In the genomic region with DNA sequence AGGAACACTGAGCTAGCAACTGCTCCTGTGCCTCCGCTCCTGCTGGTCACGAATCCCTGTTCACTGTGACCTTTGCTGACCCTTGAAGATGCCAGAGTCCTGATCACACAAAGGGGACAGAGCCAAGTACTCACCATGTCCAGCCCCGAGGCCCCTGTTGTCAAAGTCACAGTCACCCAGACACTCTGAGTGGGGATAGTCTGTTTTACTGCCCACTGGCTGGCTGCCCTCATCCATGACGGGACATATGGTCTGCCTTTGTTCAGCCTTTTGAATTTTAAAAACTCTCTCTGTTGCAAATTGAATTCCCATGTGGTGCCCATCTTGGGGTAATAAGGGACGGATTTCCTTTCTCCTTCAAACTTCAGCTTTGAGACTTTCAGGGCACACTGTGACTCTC, we compare ENCODE assay signal across 17 mouse cellular contexts. TPM values are rescaled to one million over a fixed set of nuclear protein-coding genes. Genes with fewer than 3 reads are reported as not detected.
DNase-seq lines count a peak whose midpoint lies in the region; ATAC-seq lines count a peak whose summit lies in the region.
"Had no signal": no experiment of that assay in that cellular context is flagged by ENCODE, and none has a peak within 500 bp of the region (broad histone marks: within the 10 kb centered on the region; RNA-seq: fewer than 3 reads in every experiment).

No protein-coding gene starts in this region.

- 11% methylated on average over 5 of the region's 5 CpGs for WGBS in hindbrain, embryonic 10.5 days
- WGBS in hindbrain, embryonic 13.5 days = 13% methylated on average over 5 of the region's 5 CpGs
- 34% methylated on average over 5 of the region's 5 CpGs for WGBS in forebrain, embryonic 15.5 days
- 45% methylated on average over 5 of the region's 5 CpGs for WGBS in kidney, embryonic 15.5 days

- no peak for ATAC-seq in hindbrain, embryonic 13.5 days (ENCODE audit: low FRiP score)
- no peak for ATAC-seq in forebrain, embryonic 15.5 days (replicated peaks)
- ATAC-seq in kidney, embryonic 15.5 days (replicated peaks; ENCODE audit: low FRiP score) = no peak
- ATAC-seq: inflammation-experienced regulatory T-cells, adult 6 months had no signal

- no peak overlapping the region; the same call in 1 of the 2 replicates for H3K9ac ChIP-seq in hindbrain, embryonic 13.5 days
- no peak overlapping the region for H3K9ac ChIP-seq in forebrain, embryonic 15.5 days (replicated peaks)
- H3K9ac ChIP-seq in kidney, embryonic 15.5 days = no peak overlapping the region
- H3K9ac ChIP-seq: lung, embryonic 14.5 days had no signal

- no peaks in the 10 kb centered on the region for H3K27me3 ChIP-seq in hindbrain, embryonic 10.5 days (ENCODE audit: insufficient read depth, poor library complexity, severe bottlenecking)
- no peaks in the 10 kb centered on the region for H3K27me3 ChIP-seq in hindbrain, embryonic 13.5 days
- no peaks in the 10 kb centered on the region for H3K27me3 ChIP-seq in forebrain, embryonic 15.5 days
- H3K27me3 ChIP-seq in kidney, embryonic 15.5 days = no peaks in the 10 kb centered on the region

- peak overlapping the region; percentile 77 for H3K27ac ChIP-seq in hindbrain, embryonic 10.5 days
- no peak overlapping the region for H3K27ac ChIP-seq in hindbrain, embryonic 13.5 days
- peak overlapping the region; percentile 52 for H3K27ac ChIP-seq in forebrain, embryonic 15.5 days (replicated peaks)
- H3K27ac ChIP-seq in kidney, embryonic 15.5 days = no peak overlapping the region
- H3K27ac ChIP-seq: macrophage had no signal

- no peaks in the 10 kb centered on the region for H3K9me3 ChIP-seq in hindbrain, embryonic 10.5 days
- H3K9me3 ChIP-seq in hindbrain, embryonic 13.5 days = no peaks in the 10 kb centered on the region
- H3K9me3 ChIP-seq in forebrain, embryonic 15.5 days = no peaks in the 10 kb centered on the region
- H3K9me3 ChIP-seq in kidney, embryonic 15.5 days (replicated peaks) = no peaks in the 10 kb centered on the region

- no peaks in the 10 kb centered on the region for H3K36me3 ChIP-seq in hindbrain, embryonic 10.5 days
- H3K36me3 ChIP-seq in hindbrain, embryonic 13.5 days = no peaks in the 10 kb centered on the region
- H3K36me3 ChIP-seq in forebrain, embryonic 15.5 days = no peaks in the 10 kb centered on the region
- H3K36me3 ChIP-seq in kidney, embryonic 15.5 days = no peaks in the 10 kb centered on the region

- H3K4me1 ChIP-seq in hindbrain, embryonic 10.5 days (replicated peaks) = peaks cover 26% of the 10 kb centered on the region
- peaks cover 10% of the 10 kb centered on the region for H3K4me1 ChIP-seq in hindbrain, embryonic 13.5 days (replicated peaks)
- H3K4me1 ChIP-seq in forebrain, embryonic 15.5 days = peaks cover 12% of the 10 kb centered on the region; the same call in 1 of the 2 replicates
- peaks cover 8% of the 10 kb centered on the region; the same call in 1 of the 2 replicates for H3K4me1 ChIP-seq in kidney, embryonic 15.5 days

- H3K4me3 ChIP-seq in hindbrain, embryonic 10.5 days = no peak overlapping the region
- H3K4me3 ChIP-seq in hindbrain, embryonic 13.5 days = no peak overlapping the region
- no peak overlapping the region for H3K4me3 ChIP-seq in forebrain, embryonic 15.5 days
- no peak overlapping the region for H3K4me3 ChIP-seq in kidney, embryonic 15.5 days (replicated peaks)
- H3K4me3 ChIP-seq: myocyte had no signal

- H3K4me2 ChIP-seq in hindbrain, embryonic 13.5 days = no peak overlapping the region
- no peak overlapping the region for H3K4me2 ChIP-seq in forebrain, embryonic 15.5 days (replicated peaks)
- no peak overlapping the region for H3K4me2 ChIP-seq in kidney, embryonic 15.5 days
- H3K4me2 ChIP-seq: liver, embryonic 11.5 days; lung, embryonic 14.5 days had no signal

- DNase-seq in hindbrain, embryonic 10.5 days (ENCODE audit: low spot score) = peak; percentile 66
- DNase-seq in right cerebral cortex, postnatal 25 days = peak; percentile 20
- no peak for DNase-seq in right cerebral cortex, postnatal 14 days
- no peak for DNase-seq in spleen, postnatal 14 days (ENCODE audit: low spot score in 2 of 2)
- DNase-seq in gastrocnemius, postnatal 10 days = no peak
- DNase-seq: B cell, adult 2 months; cerebellum, adult 2 months; gastrocnemius, postnatal 25 days; heart, postnatal 10 days; lung, embryonic 14.5 days had no signal

RNA-seq across cellular contexts. Expression of gene Trp53rkb, which starts 28.3 kb away (rescaled TPM):
- polyA plus RNA-seq in hindbrain, embryonic 10.5 days (2016; fragmentation: Nextera tagmentation; extraction: Ambion mirVana) = 11.0 and 12.8 TPM in 2 replicates
- 8.2 and 10.8 TPM in 2 replicates for polyA plus RNA-seq in hindbrain, embryonic 13.5 days (2015; fragmentation: Nextera tagmentation; extraction: Ambion mirVana)
- polyA plus RNA-seq in forebrain, embryonic 15.5 days (2015; fragmentation: Nextera tagmentation; extraction: Ambion mirVana) = 8.2 and 9.8 TPM in 2 replicates
- 8.3 and 8.5 TPM in 2 replicates for polyA plus RNA-seq in kidney, embryonic 15.5 days (2015; fragmentation: Nextera tagmentation; extraction: Ambion mirVana)
- 1 to 10 TPM; 3.4 to 4.1 TPM for total RNA-seq in gastrocnemius, postnatal 10 days (2021)

RNA-seq across cellular contexts. Expression of gene Arfgef2, which starts 41.3 kb away (rescaled TPM):
- polyA plus RNA-seq in hindbrain, embryonic 10.5 days (2016; fragmentation: Nextera tagmentation; extraction: Ambion mirVana) = 4.9 and 5.2 TPM in 2 replicates
- 3.7 and 4.0 TPM in 2 replicates for polyA plus RNA-seq in hindbrain, embryonic 13.5 days (2015; fragmentation: Nextera tagmentation; extraction: Ambion mirVana)
- 2.9 and 3.0 TPM in 2 replicates for polyA plus RNA-seq in forebrain, embryonic 15.5 days (2015; fragmentation: Nextera tagmentation; extraction: Ambion mirVana)
- polyA plus RNA-seq in kidney, embryonic 15.5 days (2015; fragmentation: Nextera tagmentation; extraction: Ambion mirVana) = 4.3 and 4.4 TPM in 2 replicates
- 10 to 100 TPM; 18.8 to 22.8 TPM for total RNA-seq in gastrocnemius, postnatal 10 days (2021)

RNA-seq across cellular contexts. Expression of gene Prex1, which starts 50.4 kb away (rescaled TPM):
- 36.8 and 44.1 TPM in 2 replicates for polyA plus RNA-seq in hindbrain, embryonic 10.5 days (2016; fragmentation: Nextera tagmentation; extraction: Ambion mirVana)
- polyA plus RNA-seq in hindbrain, embryonic 13.5 days (2015; fragmentation: Nextera tagmentation; extraction: Ambion mirVana) = 24.7 and 29.7 TPM in 2 replicates
- 38.8 and 43.9 TPM in 2 replicates for polyA plus RNA-seq in forebrain, embryonic 15.5 days (2015; fragmentation: Nextera tagmentation; extraction: Ambion mirVana)
- 16.0 TPM in 2 replicates for polyA plus RNA-seq in kidney, embryonic 15.5 days (2015; fragmentation: Nextera tagmentation; extraction: Ambion mirVana)
- total RNA-seq in gastrocnemius, postnatal 10 days (2021) = 10 to 100 TPM; 12.9 to 20.3 TPM

Comparison
In these comparisons a context has a peak if more than half of its experiments do, and no peak if none do; other contexts are left out.
1. DNase-seq: peak in hindbrain, embryonic 10.5 days (single experiment) and right cerebral cortex, postnatal 25 days (single experiment); none in right cerebral cortex, postnatal 14 days (single experiment), spleen, postnatal 14 days (0 of 2) and gastrocnemius, postnatal 10 days (single experiment).
2. H3K27ac ChIP-seq: peak in hindbrain, embryonic 10.5 days (single experiment) and forebrain, embryonic 15.5 days (single experiment); none in hindbrain, embryonic 13.5 days (single experiment) and kidney, embryonic 15.5 days (single experiment).